Mouse (Mus musculus): ENCODE data around the gene Hba-x. TPM values are rescaled to one million over a fixed set of nuclear protein-coding genes. Genes with fewer than 3 reads are reported as not detected.
"Not testable (repeated sequence)": the region's sequence is repeated elsewhere in the genome, so short reads cannot be mapped to it uniquely, and the experiment has no call there.

The Hba-x gene
- polyA plus RNA-seq, 1 experiment from 2014 or later = 61.3 TPM

- Histone ChIP-seq H3K4me3 (ENCODE audit: low read length) (no peak overlapping the region), H3K9me3 (replicated peaks; ENCODE audit: control insufficient read depth, low read length) (no peaks in the 10 kb centered on the region), H3K4me2 (ENCODE audit: low read depth, low read length) (no peak overlapping the region), H3K9ac (ENCODE audit: low read length) (no peak overlapping the region), H3K27ac (ENCODE audit: low read length) (no peak overlapping the region), H3K4me1 (ENCODE audit: control insufficient read depth, insufficient read depth, low read length) (no peaks in the 10 kb centered on the region), H3K27me3 (ENCODE audit: control insufficient read depth, insufficient read depth, low read length) (peaks cover 32% of the 10 kb centered on the region), H3K36me3 (ENCODE audit: control insufficient read depth, insufficient read depth) (no peaks in the 10 kb centered on the region)
- WGBS = 61% methylated on average over 21 of the region's 21 CpGs
- ATAC-seq (replicated peaks; ENCODE audit: extremely low read depth, insufficient read depth, low FRiP score) = no peak
Observed at GRCm38 (mm10) chr11:32277736-32278457, 1.7 kb downstream of the Hba-x start.

GRCm38 (mm10) chr11:32278458-32278957 is 2.3 kb downstream of the Hba-x start:
- Histone ChIP-seq H3K36me3 (ENCODE audit: control insufficient read depth, insufficient read depth) (no peaks in the 10 kb centered on the region), H3K27ac (ENCODE audit: low read length) (no peak overlapping the region), H3K4me3 (ENCODE audit: low read length) (no peak overlapping the region), H3K9ac (ENCODE audit: low read length) (no peak overlapping the region), H3K9me3 (replicated peaks; ENCODE audit: control insufficient read depth, low read length) (no peaks in the 10 kb centered on the region), H3K27me3 (ENCODE audit: control insufficient read depth, insufficient read depth, low read length) (peaks cover 32% of the 10 kb centered on the region), H3K4me1 (ENCODE audit: control insufficient read depth, insufficient read depth, low read length) (no peaks in the 10 kb centered on the region), H3K4me2 (ENCODE audit: low read depth, low read length) (no peak overlapping the region)
- no peak for ATAC-seq (replicated peaks; ENCODE audit: extremely low read depth, insufficient read depth, low FRiP score)
- WGBS = 68% methylated on average over 12 of the region's 12 CpGs

- no peak for ATAC-seq (replicated peaks; ENCODE audit: extremely low read depth, insufficient read depth, low FRiP score)
- H3K9ac ChIP-seq (ENCODE audit: low read length) = no peak overlapping the region
- H3K4me1 ChIP-seq (ENCODE audit: control insufficient read depth, insufficient read depth, low read length) = no peaks in the 10 kb centered on the region
- H3K4me3 ChIP-seq (ENCODE audit: low read length) = no peak overlapping the region
- H3K4me2 ChIP-seq (ENCODE audit: low read depth, low read length) = no peak overlapping the region
- no peak overlapping the region for H3K27ac ChIP-seq (ENCODE audit: low read length)
- H3K27me3 ChIP-seq (ENCODE audit: control insufficient read depth, insufficient read depth, low read length) = peaks cover 32% of the 10 kb centered on the region
- H3K36me3 ChIP-seq (ENCODE audit: control insufficient read depth, insufficient read depth) = no peaks in the 10 kb centered on the region
- 72% methylated on average over 2 of the region's 2 CpGs for WGBS
- no peaks in the 10 kb centered on the region for H3K9me3 ChIP-seq (replicated peaks; ENCODE audit: control insufficient read depth, low read length)
Observed at GRCm38 (mm10) chr11:32280646-32281045, 4.4 kb downstream of the Hba-x start.

- Histone ChIP-seq H3K27ac (ENCODE audit: low read length) (no peak overlapping the region), H3K9me3 (replicated peaks; ENCODE audit: control insufficient read depth, low read length) (no peaks in the 10 kb centered on the region), H3K4me1 (ENCODE audit: control insufficient read depth, insufficient read depth, low read length) (no peaks in the 10 kb centered on the region), H3K36me3 (ENCODE audit: control insufficient read depth, insufficient read depth) (no peaks in the 10 kb centered on the region), H3K9ac (ENCODE audit: low read length) (no peak overlapping the region), H3K4me3 (ENCODE audit: low read length) (no peak overlapping the region), H3K4me2 (ENCODE audit: low read depth, low read length) (no peak overlapping the region), H3K27me3 (ENCODE audit: control insufficient read depth, insufficient read depth, low read length) (peaks cover 29% of the 10 kb centered on the region)
- ATAC-seq (replicated peaks; ENCODE audit: extremely low read depth, insufficient read depth, low FRiP score) = no peak
- 61% methylated on average over 1 of the region's 1 CpGs for WGBS
Observed at GRCm38 (mm10) chr11:32281416-32282144, 5.4 kb downstream of the Hba-x start.

GRCm38 (mm10) chr11:32283091-32283777 is 7.0 kb downstream of the Hba-x start, which contains the start of gene Hba-a1:
Hba-a1 (plus strand) TSS chr11:32283511.
- H3K4me3 ChIP-seq (ENCODE audit: low read length); H3K36me3 ChIP-seq (ENCODE audit: control insufficient read depth, insufficient read depth); H3K4me1 ChIP-seq (ENCODE audit: control insufficient read depth, insufficient read depth, low read length); H3K9ac ChIP-seq (ENCODE audit: low read length); ATAC-seq (replicated peaks; ENCODE audit: extremely low read depth, insufficient read depth, low FRiP score); H3K4me2 ChIP-seq (ENCODE audit: low read depth, low read length); H3K9me3 ChIP-seq (replicated peaks; ENCODE audit: control insufficient read depth, low read length); H3K27ac ChIP-seq (ENCODE audit: low read length): not testable (repeated sequence)
- 40% methylated on average over 1 of the region's 5 CpGs for WGBS
- peaks cover 19% of the 10 kb centered on the region for H3K27me3 ChIP-seq (ENCODE audit: control insufficient read depth, insufficient read depth, low read length)

- H3K27me3 ChIP-seq (ENCODE audit: control insufficient read depth, insufficient read depth, low read length) = peaks cover 11% of the 10 kb centered on the region
- H3K4me2 ChIP-seq (ENCODE audit: low read depth, low read length) = not testable (repeated sequence)
- WGBS = 30% methylated on average over 2 of the region's 2 CpGs
Observed at GRCm38 (mm10) chr11:32284582-32284981, 8.4 kb downstream of the Hba-x start.

GRCm38 (mm10) chr11:32285031-32285775 is 9.0 kb downstream of the Hba-x start:
- no peak for ATAC-seq (replicated peaks; ENCODE audit: extremely low read depth, insufficient read depth, low FRiP score)
- Histone ChIP-seq H3K4me1 (ENCODE audit: control insufficient read depth, insufficient read depth, low read length) (no peaks in the 10 kb centered on the region), H3K9ac (ENCODE audit: low read length) (no peak overlapping the region), H3K9me3 (replicated peaks; ENCODE audit: control insufficient read depth, low read length) (no peaks in the 10 kb centered on the region), H3K4me2 (ENCODE audit: low read depth, low read length) (no peak overlapping the region), H3K4me3 (ENCODE audit: low read length) (no peak overlapping the region), H3K36me3 (ENCODE audit: control insufficient read depth, insufficient read depth) (no peaks in the 10 kb centered on the region), H3K27me3 (ENCODE audit: control insufficient read depth, insufficient read depth, low read length) (peaks cover 9% of the 10 kb centered on the region), H3K27ac (ENCODE audit: low read length) (no peak overlapping the region)
- 73% methylated on average over 7 of the region's 7 CpGs for WGBS

More at GRCm38 (mm10) chr11:32284582-32284981, 8.4 kb downstream of the Hba-x start:
- not testable (repeated sequence) for H3K4me3 ChIP-seq (ENCODE audit: low read length); H3K36me3 ChIP-seq (ENCODE audit: control insufficient read depth, insufficient read depth); ATAC-seq (replicated peaks; ENCODE audit: extremely low read depth, insufficient read depth, low FRiP score); H3K4me1 ChIP-seq (ENCODE audit: control insufficient read depth, insufficient read depth, low read length); H3K9me3 ChIP-seq (replicated peaks; ENCODE audit: control insufficient read depth, low read length); H3K27ac ChIP-seq (ENCODE audit: low read length); H3K9ac ChIP-seq (ENCODE audit: low read length)

- not testable (repeated sequence) for H3K4me2 ChIP-seq (ENCODE audit: low read depth, low read length); H3K36me3 ChIP-seq (ENCODE audit: control insufficient read depth, insufficient read depth); H3K27me3 ChIP-seq (ENCODE audit: control insufficient read depth, insufficient read depth, low read length); H3K4me1 ChIP-seq (ENCODE audit: control insufficient read depth, insufficient read depth, low read length); H3K9me3 ChIP-seq (replicated peaks; ENCODE audit: control insufficient read depth, low read length); H3K27ac ChIP-seq (ENCODE audit: low read length); H3K4me3 ChIP-seq (ENCODE audit: low read length); ATAC-seq (replicated peaks; ENCODE audit: extremely low read depth, insufficient read depth, low FRiP score); H3K9ac ChIP-seq (ENCODE audit: low read length)
Observed at GRCm38 (mm10) chr11:32285887-32286286, 9.7 kb downstream of the Hba-x start.
